ENCODE assay signal across 8 mouse cellular contexts in genomic region chr8:95697128-95697527, GRCm38 (mm10). TPM values are rescaled to one million over a fixed set of nuclear protein-coding genes. Genes with fewer than 3 reads are reported as not detected.
DNase-seq lines count a peak whose midpoint lies in the region; ATAC-seq and TF ChIP-seq lines count a peak whose summit lies in the region.

No protein-coding gene starts in this region.

- H3K27me3 ChIP-seq in hindbrain, postnatal 0 days (ENCODE audit: insufficient read depth, low read length): no peaks in the 10 kb centered on the region
- peaks cover 63% of the 10 kb centered on the region for H3K27me3 ChIP-seq in midbrain, embryonic 10.5 days (ENCODE audit: low read depth, poor library complexity, severe bottlenecking)

- H3K4me2 ChIP-seq in hindbrain, postnatal 0 days (ENCODE audit: low read depth, low read length): peak overlapping the region; percentile 30; the same call in 1 of the 2 replicates

- no peaks in the 10 kb centered on the region for H3K36me3 ChIP-seq in hindbrain, postnatal 0 days (ENCODE audit: insufficient read depth, low read length)
- no peaks in the 10 kb centered on the region for H3K36me3 ChIP-seq in midbrain, embryonic 10.5 days

- peak; percentile 95 for DNase-seq in R1 (ENCODE audit: low read depth, low spot score)
- peak; percentile 84 to 89 for DNase-seq in cerebellum, postnatal 36 days
- peak; percentile 79 for DNase-seq in gastrocnemius, adult 2 months
- peak; percentile 95 for DNase-seq in hindbrain, postnatal 0 days (ENCODE audit: low spot score)
- peak; percentile 70 to 95 for DNase-seq in left cerebral cortex, adult 8-10 months (ENCODE audit: low spot score in 2 of 2)
- peak; percentile 89 for DNase-seq in midbrain, embryonic 10.5 days (ENCODE audit: low spot score)
- DNase-seq in right cerebral cortex, postnatal 4 days: peak; percentile 96
- DNase-seq in c-Kit-positive CD71-positive TER-119-positive erythroid progenitor cells, embryonic 14.5 days (ENCODE audit: low spot score): no peak

- intact Hi-C loops in gastrocnemius, adult 2 months (cut with DNase I): loop anchor here (1.0 to 5.0 kb wide), 2 partner anchors 91 to 350 kb away; no protein-coding TSS in a partner anchor

- peak overlapping the region; percentile 24; the same call in 1 of the 2 replicates for H3K4me3 ChIP-seq in gastrocnemius, adult 2 months
- no peak overlapping the region for H3K4me3 ChIP-seq in hindbrain, postnatal 0 days (ENCODE audit: low read length)
- no peak overlapping the region; the same call in 1 of the 2 replicates for H3K4me3 ChIP-seq in midbrain, embryonic 10.5 days

- H3K9me3 ChIP-seq in hindbrain, postnatal 0 days (ENCODE audit: low read length): no peaks in the 10 kb centered on the region
- no peaks in the 10 kb centered on the region for H3K9me3 ChIP-seq in midbrain, embryonic 10.5 days (replicated peaks)

- H3K9ac ChIP-seq in hindbrain, postnatal 0 days (replicated peaks; ENCODE audit: low read length): 0 out of 2 replicates have a peak overlapping the region, but pooled peaks have one; percentile 24

- 2% methylated on average over 11 of the region's 11 CpGs for WGBS in hindbrain, postnatal 0 days
- WGBS in midbrain, embryonic 10.5 days: 3% methylated on average over 11 of the region's 11 CpGs

- TF ChIP-seq CTCF in gastrocnemius, adult 2 months (IDR thresholded peaks at IDR 0.05): peak; percentile 96; the same call in 1 of the 2 replicates
- TF ChIP-seq CTCF in hindbrain, postnatal 0 days (IDR thresholded peaks at IDR 0.05; ENCODE audit: low read depth): peak; percentile 99

- H3K4me1 ChIP-seq in hindbrain, postnatal 0 days (ENCODE audit: insufficient read depth, low read length): peaks cover 16% of the 10 kb centered on the region
- H3K4me1 ChIP-seq in midbrain, embryonic 10.5 days: peaks cover 30% of the 10 kb centered on the region

- no peak overlapping the region for H3K27ac ChIP-seq in gastrocnemius, adult 2 months
- 0 out of 2 replicates have a peak overlapping the region, but pooled peaks have one; percentile 0 for H3K27ac ChIP-seq in hindbrain, postnatal 0 days
- no peak overlapping the region for H3K27ac ChIP-seq in midbrain, embryonic 10.5 days (replicated peaks)

- ATAC-seq in hindbrain, postnatal 0 days: peak; percentile 67

RNA-seq across cellular contexts. Expression of gene Setd6, which starts 18.6 kb away (rescaled TPM):
- total RNA-seq in gastrocnemius, adult 2 months (2021): 10 to 100 TPM; 10.7 to 13.3 TPM
- total RNA-seq in hindbrain, postnatal 0 days (2014; rRNA removed): 17.3 and 29.5 TPM in 2 replicates
- 35.8 and 38.5 TPM in 2 replicates for polyA plus RNA-seq in hindbrain, postnatal 0 days (2015; fragmentation: Nextera tagmentation; extraction: Ambion mirVana)
- 10 to 100 TPM; 17.6 to 25.4 (median 23.4) TPM for total RNA-seq in left cerebral cortex, adult 8-10 months (2022)
- polyA plus RNA-seq in midbrain, embryonic 10.5 days (2016; fragmentation: Nextera tagmentation; extraction: Ambion mirVana): 25.0 and 28.7 TPM in 2 replicates

RNA-seq across cellular contexts. Expression of gene Ndrg4, which starts 20.3 kb away (rescaled TPM):
- total RNA-seq in gastrocnemius, adult 2 months (2021): 1 to 10 TPM; 2.4 to 4.0 TPM
- 936 and 1,043 TPM in 2 replicates for total RNA-seq in hindbrain, postnatal 0 days (2014; rRNA removed)
- 683 and 722 TPM in 2 replicates for polyA plus RNA-seq in hindbrain, postnatal 0 days (2015; fragmentation: Nextera tagmentation; extraction: Ambion mirVana)
- total RNA-seq in left cerebral cortex, adult 8-10 months (2022): 1,000 to 10,000 TPM; 1,680 to 1,868 (median 1,803) TPM
- polyA plus RNA-seq in midbrain, embryonic 10.5 days (2016; fragmentation: Nextera tagmentation; extraction: Ambion mirVana): 27.4 and 43.9 TPM in 2 replicates

Comparison
In these comparisons a context has a peak if more than half of its experiments do, and no peak if none do; other contexts are left out.
1. RNA of gene Ndrg4, which starts 20.3 kb away (total RNA-seq): 1,680 to 1,868 TPM in left cerebral cortex, adult 8-10 months and 936 to 1,043 TPM in hindbrain, postnatal 0 days; 2.4 to 4.0 TPM in gastrocnemius, adult 2 months; every median in the first group is over 100 times any median in the second.